Mouse (Mus musculus) stomach, embryonic 14.5 days (tissue): ENCODE data around the gene Armc3. TPM values are rescaled to one million over a fixed set of nuclear protein-coding genes. Genes with fewer than 3 reads are reported as not detected.

Experiments used
- ATAC-seq: fragments of 200-750 bp; cut with Nextera tagmentation; 2 replicates; pipeline ENCODE4 v1.8.0; 2017; ENCODE audit warnings: low read depth, moderate TSS enrichment; ENCODE audit not compliant: insufficient number of reproducible peaks, insufficient read depth, low FRiP score
- H3K27ac ChIP-seq: fragments of 300-500 bp; sonication (generic); 2 replicates; pipeline ENCODE4 v1.5.1; 2014; ENCODE audit warnings: mild to moderate bottlenecking, low read length, moderate library complexity, mixed read lengths
- H3K27me3 ChIP-seq: fragments of 300-500 bp; sonication (generic); 2 replicates; pipeline ENCODE4 v1.6.1; 2014; ENCODE audit warnings: low read length, control low read depth, mixed read lengths; ENCODE audit not compliant: control insufficient read depth, insufficient read depth
- H3K36me3 ChIP-seq: fragments of 300-500 bp; sonication (generic); 2 replicates; pipeline ENCODE4 v1.6.1; 2014; ENCODE audit warnings: mild to moderate bottlenecking, control low read depth, low read length, moderate library complexity, mixed read lengths; ENCODE audit not compliant: control insufficient read depth, insufficient read depth
- H3K4me1 ChIP-seq: fragments of 300-500 bp; sonication (generic); 2 replicates; pipeline ENCODE4 v1.6.1; 2014; ENCODE audit warnings: low read length, control low read depth, mixed read lengths; ENCODE audit not compliant: control insufficient read depth, insufficient read depth
- H3K4me2 ChIP-seq: fragments of 300-500 bp; sonication (generic); replicated peaks from 2 replicates; pipeline ENCODE4 v1.6.1; 2014; ENCODE audit warnings: low read depth, low read length, control low read depth
- H3K4me3 ChIP-seq: fragments of 300-500 bp; sonication (generic); 2 replicates; pipeline ENCODE4 v1.5.1; 2014; ENCODE audit warnings: low read depth, low read length, control low read depth
- H3K9ac ChIP-seq: fragments of 300-500 bp; sonication (generic); replicated peaks from 2 replicates; pipeline ENCODE4 v1.6.1; 2014; ENCODE audit warnings: low read depth, mild to moderate bottlenecking, control low read depth, low read length, moderate library complexity, mixed read lengths
- H3K9me3 ChIP-seq: fragments of 300-500 bp; sonication (generic); 2 replicates; pipeline ENCODE4 v1.6.1; 2016; ENCODE audit warnings: low read depth, low read length, control low read depth; ENCODE audit not compliant: control insufficient read depth
- WGBS: fragments of 180-500 bp; shearing (Covaris S2); extraction: QIAGEN DNeasy Blood & Tissue Kit; methylation state at CpG from one replicate; pipeline ENCODE4 v1.1.7; 2014; 5-methylcytosine and 5-hydroxymethylcytosine counted together
- polyA plus RNA-seq: library from polyadenylated mRNA; unstranded; fragments of >200 nt; fragmentation: Nextera tagmentation; extraction: Ambion mirVana; gene quantifications from 2 replicates; pipeline ENCODE4 v1.2.1, GENCODE M21; 2014

The Armc3 gene
- polyA plus RNA-seq, 1 experiment from 2014 or later: 0.23 TPM

DNA sequence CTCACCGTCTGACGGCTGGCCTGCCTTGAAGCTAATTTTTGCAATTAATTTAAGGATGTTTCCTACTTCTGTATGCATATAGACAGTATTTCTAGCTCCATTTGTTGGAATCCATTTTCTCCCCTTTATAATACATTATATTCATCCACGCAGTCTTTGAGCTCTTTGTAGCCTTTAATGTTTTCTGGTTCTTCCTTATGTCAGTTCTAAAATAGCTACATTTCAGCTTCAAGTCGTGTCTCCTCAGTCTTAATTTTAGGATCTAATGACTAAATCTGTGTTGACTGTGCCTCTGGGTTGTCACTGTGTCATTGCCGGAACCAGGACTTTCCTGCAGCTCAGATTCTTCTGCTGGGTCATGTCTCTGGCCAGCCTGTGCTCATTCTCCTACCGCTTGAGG lies 61.3 kb downstream of the Armc3 start:
- H3K9ac ChIP-seq: no peak overlapping the region
- H3K27ac ChIP-seq: no peak overlapping the region
- no peak overlapping the region for H3K4me2 ChIP-seq
- no peaks in the 10 kb centered on the region for H3K9me3 ChIP-seq
- no peak for ATAC-seq
- 92% methylated on average over 6 of the region's 6 CpGs for WGBS
- H3K4me3 ChIP-seq: no peak overlapping the region
- no peaks in the 10 kb centered on the region for H3K27me3 ChIP-seq
- no peaks in the 10 kb centered on the region for H3K36me3 ChIP-seq
- H3K4me1 ChIP-seq: no peaks in the 10 kb centered on the region

GRCm38 (mm10) chr2:19263375-19263774 lies 64.3 kb downstream of the Armc3 start:
- 50% methylated on average over 5 of the region's 5 CpGs for WGBS
- H3K9me3 ChIP-seq: no peaks in the 10 kb centered on the region
- no peaks in the 10 kb centered on the region for H3K27me3 ChIP-seq
- H3K27ac ChIP-seq: no peak overlapping the region
- H3K4me1 ChIP-seq: no peaks in the 10 kb centered on the region
- H3K4me2 ChIP-seq: no peak overlapping the region
- no peak for ATAC-seq
- H3K36me3 ChIP-seq: no peaks in the 10 kb centered on the region
- H3K9ac ChIP-seq: no peak overlapping the region
- no peak overlapping the region for H3K4me3 ChIP-seq

DNA sequence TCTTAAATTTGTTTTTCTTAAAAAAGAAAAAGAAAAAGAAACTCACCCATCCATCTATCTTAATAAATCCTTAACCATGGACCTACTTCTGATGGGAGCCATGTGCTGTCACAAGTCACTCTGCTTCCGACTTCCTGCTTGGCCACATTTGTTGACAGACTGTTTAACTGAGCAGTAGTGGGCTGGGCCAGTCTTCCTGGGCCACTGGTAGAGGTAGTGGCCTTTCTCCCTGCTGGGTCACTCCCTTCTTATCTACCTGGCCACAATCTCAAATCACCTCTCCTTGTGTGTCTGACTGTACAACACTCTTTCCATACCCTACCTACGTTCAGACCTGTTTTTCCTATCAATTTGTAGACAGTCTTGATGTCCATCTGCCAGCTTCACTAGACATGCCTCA lies 66.7 kb downstream of the Armc3 start:
- 0 out of 2 replicates have a peak, but pooled peaks have one; percentile 33 for ATAC-seq
- WGBS: 66% methylated on average over 2 of the region's 2 CpGs
- Histone ChIP-seq H3K27ac (no peak overlapping the region), H3K9ac (no peak overlapping the region), H3K4me3 (no peak overlapping the region), H3K36me3 (no peaks in the 10 kb centered on the region), H3K27me3 (no peaks in the 10 kb centered on the region), H3K4me1 (no peaks in the 10 kb centered on the region), H3K9me3 (no peaks in the 10 kb centered on the region), H3K4me2 (no peak overlapping the region)

- no peaks in the 10 kb centered on the region for H3K36me3 ChIP-seq
- H3K9ac ChIP-seq: no peak overlapping the region
- H3K9me3 ChIP-seq: no peaks in the 10 kb centered on the region
- 43% methylated on average over 2 of the region's 2 CpGs for WGBS
- no peak overlapping the region for H3K4me2 ChIP-seq
- no peaks in the 10 kb centered on the region for H3K4me1 ChIP-seq
- H3K4me3 ChIP-seq: no peak overlapping the region
- no peak overlapping the region for H3K27ac ChIP-seq
- no peaks in the 10 kb centered on the region for H3K27me3 ChIP-seq
- no peak for ATAC-seq
Observed at GRCm38 (mm10) chr2:19267396-19267795, 68.3 kb downstream of the Armc3 start.

DNA sequence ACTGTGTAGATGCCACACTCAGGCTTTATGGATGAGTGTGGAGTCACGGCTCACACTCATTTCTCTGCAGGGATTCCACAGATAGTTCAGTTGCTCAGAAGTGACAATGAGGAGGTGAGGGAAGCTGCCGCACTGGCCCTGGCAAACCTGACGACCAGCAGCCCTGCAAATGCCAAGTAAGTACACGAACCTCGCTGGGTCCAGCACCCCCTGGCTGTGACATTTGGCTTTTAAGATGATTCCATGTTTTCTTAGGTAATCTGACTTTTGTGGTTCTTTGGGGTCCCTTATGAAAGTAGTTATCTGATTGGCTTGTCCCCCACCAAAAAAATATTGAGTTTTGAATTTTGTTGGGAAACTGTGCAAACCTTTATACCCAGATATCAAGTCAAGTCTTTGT lies 70.9 kb downstream of the Armc3 start:
- no peaks in the 10 kb centered on the region for H3K4me1 ChIP-seq
- H3K27ac ChIP-seq: no peak overlapping the region
- no peak overlapping the region for H3K9ac ChIP-seq
- H3K27me3 ChIP-seq: no peaks in the 10 kb centered on the region
- no peak for ATAC-seq
- H3K36me3 ChIP-seq: no peaks in the 10 kb centered on the region
- WGBS: 62% methylated on average over 5 of the region's 5 CpGs
- H3K4me3 ChIP-seq: no peak overlapping the region
- no peaks in the 10 kb centered on the region for H3K9me3 ChIP-seq
- H3K4me2 ChIP-seq: no peak overlapping the region

- Histone ChIP-seq H3K9me3 (no peaks in the 10 kb centered on the region), H3K9ac (no peak overlapping the region), H3K27ac (no peak overlapping the region), H3K4me2 (no peak overlapping the region), H3K27me3 (no peaks in the 10 kb centered on the region), H3K4me1 (no peaks in the 10 kb centered on the region), H3K4me3 (no peak overlapping the region), H3K36me3 (no peaks in the 10 kb centered on the region)
- 47% methylated on average over 9 of the region's 9 CpGs for WGBS
- no peak for ATAC-seq
Observed at GRCm38 (mm10) chr2:19270709-19271120, 71.6 kb downstream of the Armc3 start.

GRCm38 (mm10) chr2:19274583-19274982 lies 75.5 kb downstream of the Armc3 start:
- Histone ChIP-seq H3K4me1 (no peaks in the 10 kb centered on the region), H3K4me3 (no peak overlapping the region), H3K27me3 (no peaks in the 10 kb centered on the region), H3K36me3 (no peaks in the 10 kb centered on the region), H3K27ac (no peak overlapping the region), H3K4me2 (no peak overlapping the region), H3K9me3 (no peaks in the 10 kb centered on the region), H3K9ac (no peak overlapping the region)
- WGBS: 32% methylated on average over 2 of the region's 2 CpGs
- ATAC-seq: no peak

DNA sequence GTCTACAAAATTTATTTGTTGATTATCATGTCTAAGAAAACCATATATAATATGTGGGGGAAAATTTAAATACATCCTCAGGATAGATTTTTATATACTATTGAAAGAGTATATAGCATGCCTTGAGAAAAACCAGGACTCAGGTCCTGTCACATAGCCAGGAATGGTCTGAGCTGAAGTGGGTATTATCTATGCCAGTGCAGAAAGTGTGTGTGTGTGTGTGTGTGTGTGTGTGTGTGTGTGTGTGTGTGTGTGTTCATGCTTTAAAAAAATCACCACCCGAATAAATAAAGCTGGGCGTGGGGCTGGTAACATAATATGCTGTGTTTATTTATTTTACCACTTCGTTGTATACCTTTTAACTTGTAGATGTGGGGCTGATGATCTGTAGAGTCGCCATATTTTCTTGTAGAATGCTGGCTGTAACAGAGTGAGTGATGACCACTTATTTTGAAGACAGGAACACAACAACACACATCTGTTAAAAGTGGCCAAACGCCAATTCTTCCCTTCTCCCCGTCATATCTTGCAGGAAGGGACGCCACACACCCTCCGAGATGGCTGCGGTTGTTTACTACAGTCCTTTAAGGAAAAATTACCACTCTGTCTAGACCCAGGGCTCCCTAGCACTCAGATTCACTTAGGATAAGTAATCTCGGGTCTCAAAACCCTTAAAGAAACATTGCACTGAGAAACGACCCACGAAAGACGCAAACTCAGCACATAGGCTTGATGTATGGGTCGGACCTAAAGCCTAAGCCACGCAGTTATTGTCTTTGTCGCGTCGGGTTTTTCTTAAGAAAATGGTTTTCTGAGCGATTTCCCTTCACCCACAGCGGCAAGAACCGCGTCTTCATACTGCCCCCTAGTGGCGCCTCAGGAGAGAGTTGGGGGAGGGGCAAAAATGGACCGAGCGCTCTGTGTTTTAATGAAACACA lies 76.8 kb downstream of the Armc3 start:
- WGBS: 5% methylated on average over 25 of the region's 25 CpGs
- Histone ChIP-seq H3K36me3 (no peaks in the 10 kb centered on the region), H3K4me2 (peak overlapping the region; percentile 64), H3K4me1 (no peaks in the 10 kb centered on the region), H3K4me3 (peak overlapping the region; percentile 36), H3K9me3 (no peaks in the 10 kb centered on the region), H3K9ac (peak overlapping the region; percentile 22; the same call in 1 of the 2 replicates), H3K27me3 (no peaks in the 10 kb centered on the region), H3K27ac (0 out of 2 replicates have a peak overlapping the region, but pooled peaks have one; percentile 53)
- peak; percentile 74; the same call in 1 of the 2 replicates for ATAC-seq
